Mouse (Mus musculus): ENCODE measurements around the gene Gsg1l. TPM values are rescaled to one million over a fixed set of nuclear protein-coding genes. Genes with fewer than 3 reads are reported as not detected.
A peak's percentile ranks its signal among the peaks of the same experiment; 100 is the strongest.

The Gsg1l gene
- polyA plus RNA-seq, 1 experiment from 2014 or later = 0.96 TPM

DNA sequence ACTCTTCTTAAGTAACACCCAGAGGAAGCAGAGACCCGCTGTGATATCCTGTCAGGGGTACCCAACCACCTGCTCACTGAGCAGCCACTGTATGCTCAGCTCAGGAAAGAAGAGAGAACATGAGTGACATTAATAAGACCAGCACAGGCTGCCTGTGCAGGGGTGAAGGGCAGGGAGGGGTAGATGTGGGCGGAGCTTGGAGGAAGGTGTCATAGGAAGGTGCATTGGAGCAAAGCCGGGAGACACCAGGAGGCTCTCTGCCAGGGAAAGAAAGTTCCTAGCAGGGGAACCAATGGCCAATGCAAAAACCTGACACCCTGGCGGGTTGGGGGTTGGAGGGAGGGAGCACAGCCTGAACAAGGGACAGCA lies 1.8 kb upstream of the Gsg1l start:
- no peak overlapping the region for H3K9ac ChIP-seq (replicated peaks; ENCODE audit: low read length)
- no peak for ATAC-seq (ENCODE audit: low FRiP score, low TSS enrichment)
- peaks cover 23% of the 10 kb centered on the region for H3K4me1 ChIP-seq (ENCODE audit: insufficient read depth, low read length)
- 19% methylated on average over 4 of the region's 4 CpGs for WGBS
- H3K27me3 ChIP-seq (ENCODE audit: insufficient read depth, low read length) = peaks cover 46% of the 10 kb centered on the region
- H3K36me3 ChIP-seq (ENCODE audit: insufficient read depth, low read length) = no peaks in the 10 kb centered on the region
- H3K27ac ChIP-seq (ENCODE audit: low read length) = no peak overlapping the region
- no peaks in the 10 kb centered on the region for H3K9me3 ChIP-seq (ENCODE audit: low read length)
- H3K4me3 ChIP-seq (ENCODE audit: low read length) = no peak overlapping the region
- H3K4me2 ChIP-seq (replicated peaks; ENCODE audit: low read depth, low read length) = no peak overlapping the region

DNA sequence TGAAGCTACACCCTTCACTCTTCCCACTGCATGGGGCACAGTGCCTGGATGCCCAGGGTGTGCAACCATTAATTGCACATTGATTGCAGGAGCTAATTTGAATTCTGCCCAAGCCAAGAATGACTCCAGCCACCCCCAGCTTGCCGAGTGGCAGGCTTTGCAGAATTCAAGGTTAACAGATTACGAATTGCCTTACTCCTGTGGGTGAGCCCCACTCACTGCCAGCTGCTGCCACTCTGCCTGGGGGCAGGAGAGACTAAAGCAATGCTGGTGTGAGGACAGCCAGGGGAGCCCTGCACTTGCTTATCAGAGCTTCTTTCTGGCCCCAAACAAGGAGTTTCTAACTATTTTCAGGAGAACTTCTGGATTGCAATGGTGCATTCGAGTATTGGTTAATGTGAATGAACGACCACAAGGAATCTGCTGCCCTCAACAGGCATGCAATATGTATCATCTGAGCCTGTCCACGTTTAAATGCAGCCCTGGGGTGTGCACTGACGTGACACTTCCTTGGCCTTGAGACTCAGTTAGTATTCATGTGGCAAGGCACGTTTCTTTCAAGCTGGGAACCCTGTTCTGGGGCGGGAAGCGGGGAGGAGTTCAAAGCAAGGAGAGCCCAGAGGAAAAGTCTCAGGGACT lies 1.2 kb upstream of the Gsg1l start:
- 19% methylated on average over 9 of the region's 9 CpGs for WGBS
- Histone ChIP-seq H3K27ac (ENCODE audit: low read length) (no peak overlapping the region), H3K27me3 (ENCODE audit: insufficient read depth, low read length) (peaks cover 46% of the 10 kb centered on the region), H3K9ac (replicated peaks; ENCODE audit: low read length) (no peak overlapping the region), H3K4me1 (ENCODE audit: insufficient read depth, low read length) (peaks cover 23% of the 10 kb centered on the region), H3K9me3 (ENCODE audit: low read length) (no peaks in the 10 kb centered on the region), H3K4me2 (replicated peaks; ENCODE audit: low read depth, low read length) (no peak overlapping the region), H3K36me3 (ENCODE audit: insufficient read depth, low read length) (no peaks in the 10 kb centered on the region), H3K4me3 (ENCODE audit: low read length) (no peak overlapping the region)
- no peak for ATAC-seq (ENCODE audit: low FRiP score, low TSS enrichment)

DNA sequence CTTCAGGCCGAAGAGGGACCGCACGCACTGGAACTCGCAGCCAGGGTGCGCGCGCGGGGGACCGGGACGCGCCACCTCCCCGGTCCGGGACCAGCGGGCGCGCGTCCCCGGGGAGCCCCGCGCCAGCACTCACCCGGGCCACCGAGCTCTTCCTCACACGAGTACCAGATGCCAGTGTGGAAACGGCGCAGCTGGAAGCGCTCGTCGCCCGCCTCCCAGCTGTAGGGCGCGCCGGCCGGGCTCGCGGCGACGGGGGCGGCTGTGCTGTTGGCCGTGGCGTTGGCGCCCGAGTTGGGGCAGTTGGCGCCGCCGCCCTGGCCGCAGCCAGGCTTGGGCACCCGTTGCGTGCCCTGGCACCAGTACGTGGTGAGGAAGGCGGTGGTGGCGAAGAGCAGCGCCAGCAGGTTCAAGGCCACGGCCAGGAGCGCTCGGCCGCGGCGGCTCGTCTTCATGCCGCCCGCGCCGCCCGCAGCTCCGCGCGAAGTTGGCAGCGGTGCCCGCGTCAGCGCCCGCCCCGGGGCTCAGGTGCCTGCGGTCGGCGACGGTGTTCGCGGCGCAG lies 405 bp downstream of the Gsg1l start:
- peak overlapping the region; percentile 60 for H3K4me3 ChIP-seq (ENCODE audit: low read length)
- H3K27ac ChIP-seq (ENCODE audit: low read length) = no peak overlapping the region
- 0 out of 2 replicates have a peak, but pooled peaks have one; percentile 8 for ATAC-seq (ENCODE audit: low FRiP score, low TSS enrichment)
- H3K27me3 ChIP-seq (ENCODE audit: insufficient read depth, low read length) = peaks cover 46% of the 10 kb centered on the region
- H3K36me3 ChIP-seq (ENCODE audit: insufficient read depth, low read length) = no peaks in the 10 kb centered on the region
- peak overlapping the region; percentile 55 for H3K9ac ChIP-seq (replicated peaks; ENCODE audit: low read length)
- H3K4me2 ChIP-seq (replicated peaks; ENCODE audit: low read depth, low read length) = peak overlapping the region; percentile 96
- no peaks in the 10 kb centered on the region for H3K9me3 ChIP-seq (ENCODE audit: low read length)
- H3K4me1 ChIP-seq (ENCODE audit: insufficient read depth, low read length) = peaks cover 21% of the 10 kb centered on the region
- under 1% methylated on average over 69 of the region's 80 CpGs for WGBS

DNA sequence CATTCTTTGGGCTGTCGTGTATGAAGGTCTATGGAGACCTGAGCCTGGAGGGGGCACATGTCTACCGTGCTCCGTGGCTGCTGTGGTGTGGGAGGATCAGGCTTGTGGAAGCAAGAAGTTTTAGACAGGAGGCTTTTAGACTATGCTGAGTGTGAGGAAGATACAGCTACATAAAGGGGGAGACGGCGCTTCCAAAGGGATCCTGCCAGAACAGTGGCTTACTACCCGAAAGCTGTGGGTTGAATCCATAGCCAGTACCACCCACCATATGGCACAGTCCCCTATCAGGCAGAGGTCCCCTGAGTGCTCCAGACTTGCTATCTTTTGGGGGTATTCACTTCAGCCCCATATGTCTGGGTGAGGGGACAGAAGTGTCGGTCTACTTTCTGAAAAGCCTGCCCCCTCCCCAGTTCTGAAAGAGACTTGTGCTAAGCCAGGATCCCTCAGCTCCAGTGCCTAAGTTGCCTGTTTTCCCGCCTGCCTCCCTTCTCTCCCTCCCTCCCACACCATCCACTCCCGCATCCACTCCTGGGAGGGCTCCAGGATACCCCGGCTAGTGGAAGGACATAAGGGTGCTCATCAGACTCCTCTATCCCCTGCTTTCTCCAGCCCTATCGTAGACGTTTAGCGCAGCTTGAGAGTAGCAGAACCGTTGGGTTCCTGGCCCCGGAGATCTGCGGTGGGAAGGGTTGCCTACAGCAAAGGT lies 1.1 kb downstream of the Gsg1l start:
- H3K27me3 ChIP-seq (ENCODE audit: insufficient read depth, low read length) = peaks cover 46% of the 10 kb centered on the region
- no peaks in the 10 kb centered on the region for H3K36me3 ChIP-seq (ENCODE audit: insufficient read depth, low read length)
- H3K4me2 ChIP-seq (replicated peaks; ENCODE audit: low read depth, low read length) = peak overlapping the region; percentile 96
- H3K9ac ChIP-seq (replicated peaks; ENCODE audit: low read length) = peak overlapping the region; percentile 55
- H3K4me3 ChIP-seq (ENCODE audit: low read length) = peak overlapping the region; percentile 60
- peaks cover 14% of the 10 kb centered on the region for H3K4me1 ChIP-seq (ENCODE audit: insufficient read depth, low read length)
- H3K27ac ChIP-seq (ENCODE audit: low read length) = no peak overlapping the region
- H3K9me3 ChIP-seq (ENCODE audit: low read length) = no peaks in the 10 kb centered on the region
- 16% methylated on average over 16 of the region's 16 CpGs for WGBS
- ATAC-seq (ENCODE audit: low FRiP score, low TSS enrichment) = 0 out of 2 replicates have a peak, but pooled peaks have one; percentile 10

DNA sequence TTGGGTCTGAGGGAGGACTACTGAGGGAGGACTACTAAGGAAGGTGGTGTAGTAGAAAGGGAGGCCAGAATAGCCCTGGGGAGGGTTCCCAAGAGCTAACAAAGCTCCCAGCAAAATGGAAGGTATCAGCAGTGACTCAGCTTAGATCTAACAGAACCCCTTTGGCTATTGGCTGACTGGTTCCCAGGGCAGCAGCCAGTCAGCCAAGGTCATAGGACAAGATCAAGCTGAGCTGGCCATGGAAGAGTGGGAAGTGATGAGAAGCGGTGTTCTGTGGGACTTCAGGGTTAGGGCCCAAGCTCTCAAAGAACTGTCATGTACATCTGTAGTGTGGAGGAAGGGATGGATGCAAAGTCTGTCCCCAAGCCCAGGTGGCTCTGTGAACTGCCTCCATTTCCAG lies 5.3 kb downstream of the Gsg1l start:
- no peak overlapping the region for H3K27ac ChIP-seq (ENCODE audit: low read length)
- no peak for ATAC-seq (ENCODE audit: low FRiP score, low TSS enrichment)
- WGBS = 88% methylated on average over 1 of the region's 1 CpGs
- H3K4me3 ChIP-seq (ENCODE audit: low read length) = no peak overlapping the region
- no peaks in the 10 kb centered on the region for H3K36me3 ChIP-seq (ENCODE audit: insufficient read depth, low read length)
- no peak overlapping the region for H3K9ac ChIP-seq (replicated peaks; ENCODE audit: low read length)
- no peak overlapping the region for H3K4me2 ChIP-seq (replicated peaks; ENCODE audit: low read depth, low read length)
- peaks cover 21% of the 10 kb centered on the region for H3K27me3 ChIP-seq (ENCODE audit: insufficient read depth, low read length)
- peaks cover 7% of the 10 kb centered on the region for H3K4me1 ChIP-seq (ENCODE audit: insufficient read depth, low read length)
- H3K9me3 ChIP-seq (ENCODE audit: low read length) = no peaks in the 10 kb centered on the region

DNA sequence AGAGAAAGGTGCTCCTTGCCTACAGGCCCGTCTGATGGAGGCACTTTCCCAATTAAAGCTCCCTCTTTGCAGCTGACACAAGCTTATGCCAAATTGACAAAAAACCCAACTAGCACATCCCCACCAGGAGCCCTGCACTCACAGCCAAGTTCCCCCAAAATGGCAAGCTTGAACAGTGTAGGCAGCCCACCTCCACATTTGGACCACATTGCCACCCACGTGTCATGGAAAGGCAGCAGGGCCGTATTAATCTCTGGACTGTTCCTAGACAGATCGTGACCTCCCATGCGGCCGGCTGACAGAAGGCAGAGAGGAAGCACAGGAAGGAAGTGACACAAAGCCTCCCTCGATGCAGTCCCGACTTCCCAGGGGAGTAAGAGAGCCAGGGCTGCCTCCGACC lies 7.2 kb downstream of the Gsg1l start:
- Histone ChIP-seq H3K4me3 (ENCODE audit: low read length) (no peak overlapping the region), H3K9ac (replicated peaks; ENCODE audit: low read length) (no peak overlapping the region), H3K27me3 (ENCODE audit: insufficient read depth, low read length) (peaks cover 2% of the 10 kb centered on the region; the same call in 1 of the 2 replicates), H3K36me3 (ENCODE audit: insufficient read depth, low read length) (no peaks in the 10 kb centered on the region), H3K27ac (ENCODE audit: low read length) (no peak overlapping the region), H3K4me2 (replicated peaks; ENCODE audit: low read depth, low read length) (no peak overlapping the region), H3K9me3 (ENCODE audit: low read length) (no peaks in the 10 kb centered on the region), H3K4me1 (ENCODE audit: insufficient read depth, low read length) (no peaks in the 10 kb centered on the region)
- 37% methylated on average over 9 of the region's 9 CpGs for WGBS
- peak; percentile 44; the same call in 1 of the 2 replicates for ATAC-seq (ENCODE audit: low FRiP score, low TSS enrichment)

DNA sequence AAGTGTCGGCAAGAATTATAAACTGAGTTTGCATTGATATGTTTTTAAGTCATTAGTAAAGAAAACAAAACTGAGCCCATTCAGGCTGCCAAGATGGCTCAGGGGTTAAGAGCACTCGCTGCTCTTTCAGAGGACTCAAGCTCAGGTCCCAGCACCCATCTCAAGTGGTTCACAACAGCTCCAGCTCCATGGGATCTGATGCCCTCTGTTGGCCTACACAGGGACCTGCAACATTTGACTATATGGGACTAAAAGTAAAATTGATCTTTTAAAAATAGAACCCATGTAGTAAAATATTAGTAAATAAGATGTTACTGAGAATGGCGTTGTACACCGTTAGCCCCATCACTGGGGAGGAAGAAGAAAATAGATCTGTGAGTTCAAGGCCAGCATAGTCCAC lies 11.9 kb downstream of the Gsg1l start:
- no peaks in the 10 kb centered on the region for H3K4me1 ChIP-seq (ENCODE audit: insufficient read depth, low read length)
- no peaks in the 10 kb centered on the region for H3K36me3 ChIP-seq (ENCODE audit: insufficient read depth, low read length)
- ATAC-seq (ENCODE audit: low FRiP score, low TSS enrichment) = no peak
- no peak overlapping the region for H3K9ac ChIP-seq (replicated peaks; ENCODE audit: low read length)
- 90% methylated on average over 4 of the region's 4 CpGs for WGBS
- no peaks in the 10 kb centered on the region for H3K27me3 ChIP-seq (ENCODE audit: insufficient read depth, low read length)
- H3K27ac ChIP-seq (ENCODE audit: low read length) = no peak overlapping the region
- no peak overlapping the region for H3K4me3 ChIP-seq (ENCODE audit: low read length)
- H3K9me3 ChIP-seq (ENCODE audit: low read length) = no peaks in the 10 kb centered on the region
- H3K4me2 ChIP-seq (replicated peaks; ENCODE audit: low read depth, low read length) = no peak overlapping the region

DNA sequence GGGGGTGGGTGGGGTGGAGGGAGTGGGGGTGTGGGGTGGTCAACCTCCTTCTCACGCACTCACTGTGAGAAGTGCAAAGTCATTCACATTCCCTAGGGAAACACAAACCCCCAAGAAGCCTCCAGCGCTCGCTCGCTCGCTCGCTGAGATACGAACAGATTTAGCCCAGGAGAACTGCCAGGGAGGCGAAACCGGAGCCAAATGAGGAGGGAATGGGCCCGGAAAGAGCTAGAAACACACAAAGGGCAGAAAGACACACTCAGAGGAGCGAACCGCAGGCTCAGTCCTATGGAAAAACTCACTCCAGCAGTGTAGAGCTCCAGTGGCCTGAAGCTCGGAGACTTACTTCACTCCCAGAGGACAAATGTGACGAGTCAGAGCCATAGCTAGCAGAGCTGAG lies 15.4 kb downstream of the Gsg1l start:
- Histone ChIP-seq H3K9me3 (ENCODE audit: low read length) (no peaks in the 10 kb centered on the region), H3K4me2 (replicated peaks; ENCODE audit: low read depth, low read length) (no peak overlapping the region), H3K4me3 (ENCODE audit: low read length) (no peak overlapping the region), H3K4me1 (ENCODE audit: insufficient read depth, low read length) (no peaks in the 10 kb centered on the region), H3K36me3 (ENCODE audit: insufficient read depth, low read length) (no peaks in the 10 kb centered on the region), H3K9ac (replicated peaks; ENCODE audit: low read length) (no peak overlapping the region), H3K27ac (ENCODE audit: low read length) (no peak overlapping the region), H3K27me3 (ENCODE audit: insufficient read depth, low read length) (no peaks in the 10 kb centered on the region)
- ATAC-seq (ENCODE audit: low FRiP score, low TSS enrichment) = no peak
- WGBS = 29% methylated on average over 14 of the region's 14 CpGs

DNA sequence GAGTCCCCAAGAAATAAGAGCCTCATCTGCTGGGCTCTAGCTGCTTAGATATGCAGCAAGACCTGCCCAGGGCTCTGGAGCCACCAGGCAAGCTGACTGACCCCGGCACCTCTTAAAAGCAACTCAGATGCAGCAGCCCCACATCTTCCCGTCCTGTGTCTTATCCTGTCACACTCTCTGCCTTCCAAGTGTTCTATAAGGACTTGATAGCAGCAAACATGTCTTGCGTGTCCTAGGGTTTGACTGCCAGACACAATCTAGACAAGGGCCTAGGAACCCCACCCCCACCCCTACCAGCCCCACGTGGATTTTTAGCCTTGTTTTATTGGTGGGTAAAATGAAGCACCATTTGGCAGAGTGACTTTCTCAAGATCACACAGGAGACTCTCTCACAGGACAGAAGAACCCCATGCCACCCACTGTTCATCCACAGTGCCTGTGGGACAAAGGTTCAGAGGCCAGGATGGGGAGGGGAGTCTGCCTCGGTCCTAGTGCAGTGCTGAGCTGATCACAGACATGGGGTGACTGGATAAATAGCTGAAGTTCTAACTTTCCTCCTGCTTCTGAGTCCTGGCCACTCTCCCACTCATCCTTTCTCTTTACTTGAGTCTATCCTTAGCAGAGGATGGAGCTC lies 16.9 kb downstream of the Gsg1l start:
- Histone ChIP-seq H3K36me3 (ENCODE audit: insufficient read depth, low read length) (no peaks in the 10 kb centered on the region), H3K4me1 (ENCODE audit: insufficient read depth, low read length) (no peaks in the 10 kb centered on the region), H3K9me3 (ENCODE audit: low read length) (no peaks in the 10 kb centered on the region), H3K9ac (replicated peaks; ENCODE audit: low read length) (no peak overlapping the region), H3K27ac (ENCODE audit: low read length) (no peak overlapping the region), H3K4me3 (ENCODE audit: low read length) (no peak overlapping the region), H3K4me2 (replicated peaks; ENCODE audit: low read depth, low read length) (no peak overlapping the region), H3K27me3 (ENCODE audit: insufficient read depth, low read length) (no peaks in the 10 kb centered on the region)
- 62% methylated on average over 5 of the region's 5 CpGs for WGBS
- no peak for ATAC-seq (ENCODE audit: low FRiP score, low TSS enrichment)

DNA sequence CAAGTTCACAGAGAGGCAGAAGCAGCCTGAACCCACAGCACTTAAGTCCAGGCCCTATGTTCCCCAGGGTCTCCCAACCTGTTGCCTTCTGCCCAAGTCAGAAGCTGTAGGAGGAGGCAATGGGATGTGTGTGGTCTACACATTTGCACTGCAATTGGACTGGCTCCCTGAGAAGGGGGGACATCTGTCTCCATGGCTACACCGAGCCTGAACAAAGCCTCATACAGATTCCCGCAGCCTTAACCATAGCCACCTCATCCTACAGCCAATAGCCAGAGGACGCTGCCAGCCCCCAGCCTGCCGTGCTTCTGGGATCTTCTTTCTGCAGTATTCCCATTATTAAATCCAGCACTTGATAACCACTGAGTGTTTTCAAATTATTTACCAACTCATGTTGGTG lies 20.0 kb downstream of the Gsg1l start:
- 75% methylated on average over 4 of the region's 4 CpGs for WGBS
- ATAC-seq (ENCODE audit: low FRiP score, low TSS enrichment) = no peak

More for the DNA sequence above, 20.0 kb downstream of the Gsg1l start:
- no peak overlapping the region for H3K4me2 ChIP-seq (replicated peaks; ENCODE audit: low read depth, low read length)
- H3K36me3 ChIP-seq (ENCODE audit: insufficient read depth, low read length) = no peaks in the 10 kb centered on the region
- no peaks in the 10 kb centered on the region for H3K4me1 ChIP-seq (ENCODE audit: insufficient read depth, low read length)
- no peak overlapping the region for H3K9ac ChIP-seq (replicated peaks; ENCODE audit: low read length)
- H3K27ac ChIP-seq (ENCODE audit: low read length) = no peak overlapping the region
- H3K4me3 ChIP-seq (ENCODE audit: low read length) = no peak overlapping the region
- no peaks in the 10 kb centered on the region for H3K27me3 ChIP-seq (ENCODE audit: insufficient read depth, low read length)
- no peaks in the 10 kb centered on the region for H3K9me3 ChIP-seq (ENCODE audit: low read length)

Data from kidney, embryonic 16.5 days (tissue).